Mouse (Mus musculus): ENCODE data around the gene Gm10300. TPM values are rescaled to one million over a fixed set of nuclear protein-coding genes. Genes with fewer than 3 reads are reported as not detected.

Gene Gm10300
- polyA plus RNA-seq (2015; fragmentation: Nextera tagmentation; extraction: Ambion mirVana): 0.18 and 0.28 TPM in 2 replicates

DNA sequence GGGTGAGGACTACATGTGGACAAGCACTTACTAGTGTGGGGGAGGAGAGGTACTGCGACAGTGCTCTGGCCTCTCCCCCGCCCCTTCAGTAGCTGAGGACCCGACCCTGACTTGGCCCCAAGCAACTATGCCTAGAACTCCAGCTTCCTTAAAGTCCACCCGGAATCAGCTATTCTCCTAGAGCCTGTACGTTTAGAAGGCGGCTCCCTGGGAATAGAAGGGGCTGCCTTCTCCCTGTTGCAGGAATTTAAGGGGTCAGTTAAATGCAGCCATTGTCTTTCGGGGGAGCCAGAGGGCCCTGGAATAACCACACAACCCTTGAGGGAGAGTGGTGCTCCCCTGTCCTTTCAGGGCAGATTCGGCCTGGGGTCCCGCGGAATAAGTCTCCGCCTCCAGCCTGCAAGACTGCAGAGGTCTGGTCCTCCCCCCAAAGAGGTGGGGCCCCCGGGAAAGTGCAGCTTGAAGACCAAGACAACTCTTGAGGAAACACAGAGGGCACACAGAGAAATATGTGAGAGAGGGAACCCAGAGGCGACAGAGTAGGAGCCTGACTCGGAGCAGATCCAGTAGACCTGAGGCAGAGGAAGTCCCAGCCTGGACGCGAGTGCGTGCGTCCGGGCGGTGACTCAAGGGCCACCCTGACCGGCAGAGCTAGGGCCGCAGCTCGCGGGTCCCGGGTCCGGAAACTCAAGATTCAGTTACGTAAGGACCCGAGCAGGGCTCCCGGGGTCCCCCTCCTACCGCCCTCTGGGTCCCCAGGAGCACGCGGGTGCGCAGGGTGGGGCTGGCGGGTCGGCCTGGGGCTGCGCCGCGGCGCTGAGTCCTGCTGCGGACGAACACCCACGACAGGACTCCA is at the start of gene Gm10300:
Gene Gm10300, plus strand, starts transcription at position 621 of the 856 bp plus-strand sequence.
- Histone ChIP-seq H3K9ac (replicated peaks) (peak within 1 kb of the TSS; percentile 97), H3K9me3 (ENCODE audit: low read length) (no peaks in the 10 kb centered on the region), H3K4me1 (ENCODE audit: insufficient read depth) (peaks cover 64% of the 10 kb centered on the region), H3K27me3 (ENCODE audit: insufficient read depth, low read length) (no peaks in the 10 kb centered on the region), H3K27ac (ENCODE audit: low read depth) (peak within 1 kb of the TSS; percentile 100), H3K4me2 (ENCODE audit: low read depth, low read length) (peak within 1 kb of the TSS; percentile 85), H3K4me3 (ENCODE audit: low read depth, low read length) (peak within 1 kb of the TSS; percentile 95), H3K36me3 (replicated peaks; ENCODE audit: insufficient read depth, low read length) (peaks cover 28% of the 10 kb centered on the region)
- 1% methylated on average over 41 of the region's 42 CpGs for WGBS (ENCODE audit: insufficient replicate concordance)
- peak; percentile 67 for DNase-seq
- TF ChIP-seq EP300 (IDR thresholded peaks at IDR 0.05; ENCODE audit: low read depth) (no peak), CTCF (IDR thresholded peaks at IDR 0.05; ENCODE audit: low read depth) (no peak)
- ATAC-seq: peak; percentile 4; the same call in 1 of the 2 replicates

DNA sequence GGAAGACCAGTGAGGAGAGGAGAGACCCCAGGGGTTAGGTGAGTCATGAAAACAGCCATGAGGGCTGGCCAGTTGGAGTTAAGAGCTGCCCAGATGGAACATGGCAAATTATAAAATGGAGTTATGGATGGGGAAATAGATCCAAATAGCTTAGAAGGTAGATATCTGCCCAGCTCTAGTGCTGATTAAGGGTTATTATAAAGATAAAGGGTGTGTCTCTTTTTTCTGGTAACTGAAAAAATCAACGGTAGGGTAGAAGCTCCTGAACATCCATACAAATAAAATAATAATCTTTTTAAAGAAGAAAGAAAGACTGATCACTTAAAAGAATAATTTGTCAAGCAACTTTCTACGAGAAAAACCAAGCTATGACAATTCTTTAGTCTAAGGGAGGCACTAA is 49.2 kb upstream of the Gm10300 start:
- DNase-seq (no peak), ATAC-seq (no peak)
- TF ChIP-seq EP300 (IDR thresholded peaks at IDR 0.05; ENCODE audit: low read depth) (no peak), CTCF (IDR thresholded peaks at IDR 0.05; ENCODE audit: low read depth) (no peak)
- H3K27me3 ChIP-seq (ENCODE audit: insufficient read depth, low read length): no peaks in the 10 kb centered on the region
- H3K36me3 ChIP-seq (replicated peaks; ENCODE audit: insufficient read depth, low read length): peaks cover 4% of the 10 kb centered on the region; the same call in 1 of the 2 replicates
- 71% methylated on average over 2 of the region's 2 CpGs for WGBS (ENCODE audit: insufficient replicate concordance)
- H3K9ac ChIP-seq (replicated peaks): no peak overlapping the region
- H3K9me3 ChIP-seq (ENCODE audit: low read length): no peaks in the 10 kb centered on the region
- H3K27ac ChIP-seq (ENCODE audit: low read depth): peak overlapping the region; percentile 48
- no peak overlapping the region for H3K4me2 ChIP-seq (ENCODE audit: low read depth, low read length)
- H3K4me1 ChIP-seq (ENCODE audit: insufficient read depth): peaks cover 12% of the 10 kb centered on the region
- H3K4me3 ChIP-seq (ENCODE audit: low read depth, low read length): no peak overlapping the region

DNA sequence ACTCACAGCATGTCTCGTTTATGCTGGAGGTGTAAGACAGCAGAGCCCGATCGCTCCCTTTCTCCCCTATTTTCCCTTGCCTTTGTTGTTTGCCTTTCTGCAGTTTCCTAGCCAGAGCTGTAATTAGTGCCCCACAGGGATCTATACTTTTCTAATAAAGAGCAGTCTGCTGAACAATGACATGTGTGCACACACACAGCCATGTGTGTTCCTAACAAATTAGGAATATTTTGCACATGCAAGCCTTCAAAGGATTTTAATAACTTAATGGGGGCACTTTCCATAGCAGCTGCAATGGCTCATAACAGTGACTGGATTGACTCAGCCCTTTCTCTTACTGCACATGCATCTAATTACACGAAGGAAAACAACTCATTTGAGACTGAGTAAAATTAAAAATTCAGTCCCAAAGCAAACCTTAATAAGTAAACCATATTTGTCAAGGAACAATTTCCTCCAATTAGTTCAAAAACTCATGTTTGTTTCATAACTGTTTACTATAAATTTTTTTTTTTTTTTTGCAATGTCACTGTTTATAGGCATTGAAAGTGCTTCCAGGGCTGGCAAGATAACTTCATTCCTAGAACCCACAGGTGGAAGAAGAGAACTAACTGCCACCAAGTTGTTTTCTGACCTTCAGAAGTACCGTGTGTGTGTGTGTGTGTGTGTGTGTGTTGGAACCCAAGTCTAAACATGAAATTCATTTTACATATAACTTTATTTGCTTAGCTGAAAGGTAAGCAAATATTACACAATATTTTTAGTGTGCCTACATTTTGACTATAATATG is 48.6 kb upstream of the Gm10300 start:
- Histone ChIP-seq H3K4me1 (ENCODE audit: insufficient read depth) (peaks cover 12% of the 10 kb centered on the region), H3K27ac (ENCODE audit: low read depth) (peak overlapping the region; percentile 48), H3K27me3 (ENCODE audit: insufficient read depth, low read length) (no peaks in the 10 kb centered on the region), H3K9ac (replicated peaks) (no peak overlapping the region), H3K4me3 (ENCODE audit: low read depth, low read length) (no peak overlapping the region), H3K9me3 (ENCODE audit: low read length) (no peaks in the 10 kb centered on the region), H3K36me3 (replicated peaks; ENCODE audit: insufficient read depth, low read length) (peaks cover 4% of the 10 kb centered on the region; the same call in 1 of the 2 replicates), H3K4me2 (ENCODE audit: low read depth, low read length) (no peak overlapping the region)
- DNase-seq: no peak
- TF ChIP-seq CTCF (IDR thresholded peaks at IDR 0.05; ENCODE audit: low read depth) (no peak), EP300 (IDR thresholded peaks at IDR 0.05; ENCODE audit: low read depth) (peak; percentile 86)
- ATAC-seq: peak; percentile 79
- WGBS (ENCODE audit: insufficient replicate concordance): 58% methylated on average over 5 of the region's 5 CpGs

DNA sequence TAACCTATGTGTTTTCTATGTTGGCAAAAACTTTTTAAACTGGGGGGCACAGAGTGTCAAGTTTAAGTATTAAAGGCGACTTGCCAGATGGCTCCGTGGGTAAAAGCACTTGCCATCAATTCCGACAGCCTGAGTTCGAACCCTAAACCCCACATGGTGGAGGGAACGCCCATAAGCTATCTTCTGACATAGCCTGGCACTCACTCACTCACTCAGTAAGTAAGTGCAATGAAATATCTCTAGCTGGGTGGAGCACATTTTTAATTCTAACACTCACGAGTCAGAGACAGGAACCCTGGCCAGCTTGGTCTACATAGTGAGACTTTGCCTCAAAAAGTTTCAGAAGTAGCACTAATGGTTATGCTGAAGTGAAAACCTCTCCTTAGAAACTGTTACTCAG is 47.3 kb upstream of the Gm10300 start:
- no peak overlapping the region for H3K4me3 ChIP-seq (ENCODE audit: low read depth, low read length)
- no peak overlapping the region for H3K4me2 ChIP-seq (ENCODE audit: low read depth, low read length)
- H3K9ac ChIP-seq (replicated peaks): 0 out of 2 replicates have a peak overlapping the region, but pooled peaks have one; percentile 17
- H3K9me3 ChIP-seq (ENCODE audit: low read length): no peaks in the 10 kb centered on the region
- peaks cover 16% of the 10 kb centered on the region for H3K4me1 ChIP-seq (ENCODE audit: insufficient read depth)
- TF ChIP-seq EP300 (IDR thresholded peaks at IDR 0.05; ENCODE audit: low read depth) (no peak), CTCF (IDR thresholded peaks at IDR 0.05; ENCODE audit: low read depth) (no peak)
- peak overlapping the region; percentile 76 for H3K27ac ChIP-seq (ENCODE audit: low read depth)
- no peaks in the 10 kb centered on the region for H3K36me3 ChIP-seq (replicated peaks; ENCODE audit: insufficient read depth, low read length)
- H3K27me3 ChIP-seq (ENCODE audit: insufficient read depth, low read length): no peaks in the 10 kb centered on the region
- peak; percentile 69 for ATAC-seq
- 65% methylated on average over 6 of the region's 6 CpGs for WGBS (ENCODE audit: insufficient replicate concordance)
- no peak for DNase-seq

DNA sequence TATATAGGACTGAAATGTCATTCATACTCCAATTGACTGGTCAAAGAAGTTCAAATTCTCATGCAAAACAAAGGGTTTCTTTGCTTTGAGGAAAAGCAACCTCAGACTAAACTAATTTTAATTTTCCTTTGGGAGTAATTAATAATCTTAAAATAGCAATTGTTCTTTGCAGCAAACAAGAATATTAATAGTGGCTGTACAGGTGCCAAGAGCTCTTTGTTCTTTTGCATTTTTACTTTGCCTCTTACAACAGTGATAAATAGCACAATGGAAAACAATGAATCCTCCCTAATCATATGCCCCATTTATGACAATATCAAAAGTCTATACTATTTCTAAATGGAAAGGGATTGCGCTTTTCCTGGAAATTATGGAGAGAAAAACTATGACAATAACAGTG is 46.7 kb upstream of the Gm10300 start:
- H3K9me3 ChIP-seq (ENCODE audit: low read length): no peaks in the 10 kb centered on the region
- no peak for ATAC-seq
- H3K4me3 ChIP-seq (ENCODE audit: low read depth, low read length): no peak overlapping the region
- no peak overlapping the region for H3K9ac ChIP-seq (replicated peaks)
- 0 out of 2 replicates have a peak overlapping the region, but pooled peaks have one; percentile 16 for H3K4me2 ChIP-seq (ENCODE audit: low read depth, low read length)
- 98% methylated on average over 1 of the region's 1 CpGs for WGBS (ENCODE audit: insufficient replicate concordance)
- TF ChIP-seq CTCF (IDR thresholded peaks at IDR 0.05; ENCODE audit: low read depth) (no peak), EP300 (IDR thresholded peaks at IDR 0.05; ENCODE audit: low read depth) (no peak)
- DNase-seq: no peak
- H3K4me1 ChIP-seq (ENCODE audit: insufficient read depth): peaks cover 16% of the 10 kb centered on the region
- peak overlapping the region; percentile 76 for H3K27ac ChIP-seq (ENCODE audit: low read depth)
- H3K36me3 ChIP-seq (replicated peaks; ENCODE audit: insufficient read depth, low read length): no peaks in the 10 kb centered on the region
- no peaks in the 10 kb centered on the region for H3K27me3 ChIP-seq (ENCODE audit: insufficient read depth, low read length)
